Mouse (Mus musculus): ENCODE results near the gene Ager.

Ager gene

GRCm38 (mm10) chr17:34629796-34630603 is 32.3 kb downstream of the Ager start:
- in situ Hi-C loops (cut with MboI; ENCODE audit: low sequenced_read_pairs), result loop anchor here (10.0 kb wide), 1 partner anchor 195 kb away; no protein-coding TSS in a partner anchor

GRCm38 (mm10) chr17:34630761-34631301 is 33.2 kb downstream of the Ager start:
- in situ Hi-C loops (cut with MboI; ENCODE audit: low sequenced_read_pairs), result no loop called here

- in situ Hi-C loops (cut with MboI; ENCODE audit: low sequenced_read_pairs), result no loop called here
These were observed 34.0 kb downstream of the Ager start for GRCm38 (mm10) chr17:34631647-34632046.

GRCm38 (mm10) chr17:34632261-34632691 is 34.6 kb downstream of the Ager start:
- in situ Hi-C loops (cut with MboI; ENCODE audit: low sequenced_read_pairs), result no loop called here

- in situ Hi-C loops (cut with MboI; ENCODE audit: low sequenced_read_pairs), result no loop called here
These were observed 38.0 kb downstream of the Ager start for GRCm38 (mm10) chr17:34635671-34636070.

GRCm38 (mm10) chr17:34637459-34637858 is 39.8 kb downstream of the Ager start:
- in situ Hi-C loops (cut with MboI; ENCODE audit: low sequenced_read_pairs), result no loop called here

- in situ Hi-C loops (cut with MboI; ENCODE audit: low sequenced_read_pairs), result no loop called here
These were observed 42.0 kb downstream of the Ager start for GRCm38 (mm10) chr17:34639461-34640255.

GRCm38 (mm10) chr17:34640778-34641601 is 43.3 kb downstream of the Ager start:
- in situ Hi-C loops (cut with MboI; ENCODE audit: low sequenced_read_pairs), result no loop called here

GRCm38 (mm10) chr17:34641945-34642344 is 44.3 kb downstream of the Ager start:
- in situ Hi-C loops (cut with MboI; ENCODE audit: low sequenced_read_pairs), result no loop called here

- in situ Hi-C loops (cut with MboI; ENCODE audit: low sequenced_read_pairs), result no loop called here
These were observed 45.7 kb downstream of the Ager start for GRCm38 (mm10) chr17:34643379-34643778.

- in situ Hi-C loops (cut with MboI; ENCODE audit: low sequenced_read_pairs), result no loop called here
These were observed 46.3 kb downstream of the Ager start for GRCm38 (mm10) chr17:34643944-34644343.

GRCm38 (mm10) chr17:34644608-34645007 is 46.9 kb downstream of the Ager start, which contains the start of gene Fkbpl:
TSS of gene Fkbpl (plus strand) at chr17:34644764.
- in situ Hi-C loops (cut with MboI; ENCODE audit: low sequenced_read_pairs), result no loop called here

- in situ Hi-C loops (cut with MboI; ENCODE audit: low sequenced_read_pairs), result no loop called here
These were observed 47.7 kb downstream of the Ager start for GRCm38 (mm10) chr17:34645256-34645829.

GRCm38 (mm10) chr17:34645831-34646511 is 48.3 kb downstream of the Ager start:
- in situ Hi-C loops (cut with MboI; ENCODE audit: low sequenced_read_pairs), result no loop called here

GRCm38 (mm10) chr17:34646906-34647787 is 49.5 kb downstream of the Ager start, which contains the start of gene Atf6b:
TSS of gene Atf6b (plus strand) at chr17:34647146.
- in situ Hi-C loops (cut with MboI; ENCODE audit: low sequenced_read_pairs), result no loop called here

GRCm38 (mm10) chr17:34648141-34648890 is 50.7 kb downstream of the Ager start:
- in situ Hi-C loops (cut with MboI; ENCODE audit: low sequenced_read_pairs), result no loop called here

GRCm38 (mm10) chr17:34649106-34649864 is 51.6 kb downstream of the Ager start:
- in situ Hi-C loops (cut with MboI; ENCODE audit: low sequenced_read_pairs), result no loop called here
